Mouse (Mus musculus) MEL (cell line): ENCODE measurements at regions not wholly inside any gene's neighbourhood (a gene's known extent, or its start where the extent isn't known, plus 50 kb on each side); places are given as distances from the start of the nearest gene placed in this dataset.

Source experiments
- CTCF ChIP-seq, 3 experiments: IDR thresholded peaks in 2 of 3; conservative IDR thresholded peaks in 1 of 3; 2 replicates each; pipeline ENCODE4 v1.5.1; 2011 to 2012; ENCODE audit warnings: low read length in 3 of 3, low read depth in 2 of 3, mild to moderate bottlenecking in 2 of 3, improper control_type of control experiment in 1 of 3, inconsistent platforms in 1 of 3, mixed read lengths in 1 of 3, moderate library complexity in 1 of 3; ENCODE audit not compliant: control insufficient read depth in 1 of 3, insufficient read depth in 1 of 3, poor library complexity in 1 of 3, severe bottlenecking in 1 of 3
- ELF1 ChIP-seq: IDR thresholded peaks from 2 replicates; pipeline ENCODE4 v1.6.1; 2014; ENCODE audit warnings: low read depth, mild to moderate bottlenecking, inconsistent platforms, low read length, improper control_type of control experiment, moderate library complexity
- GATA1 ChIP-seq: IDR thresholded peaks from 2 replicates; pipeline ENCODE4 v1.6.1; 2011; ENCODE audit warnings: low read depth, low read length, improper control_type of control experiment
- MAFK ChIP-seq: IDR thresholded peaks from 2 replicates; pipeline ENCODE4 v1.6.1; 2011; ENCODE audit warnings: low read depth, mild to moderate bottlenecking, low read length, improper control_type of control experiment, borderline replicate concordance
- MAZ ChIP-seq: IDR thresholded peaks from 2 replicates; pipeline ENCODE4 v1.6.1; 2012; ENCODE audit warnings: low read depth, mild to moderate bottlenecking, inconsistent platforms, low read length, improper control_type of control experiment
- MEF2A ChIP-seq: IDR thresholded peaks from 2 replicates; pipeline ENCODE4 v1.6.1; 2014; ENCODE audit warnings: low read depth, mild to moderate bottlenecking, inconsistent platforms, low read length, improper control_type of control experiment; ENCODE audit not compliant: poor library complexity, insufficient replicate concordance, severe bottlenecking; ENCODE audit errors: extremely low read depth
- MYB ChIP-seq: IDR thresholded peaks from 2 replicates; pipeline ENCODE4 v1.6.1; 2011; ENCODE audit warnings: mild to moderate bottlenecking, low read depth, low read length, improper control_type of control experiment
- POLR2A ChIP-seq, 2 experiments: IDR thresholded peaks; 2 replicates each; pipeline ENCODE4 v1.6.1; 2011 to 2012; ENCODE audit warnings: low read length in 2 of 2, mild to moderate bottlenecking in 2 of 2, control low read depth in 1 of 2, improper control_type of control experiment in 1 of 2, low read depth in 1 of 2, moderate library complexity in 1 of 2; ENCODE audit not compliant: control insufficient read depth in 1 of 2, insufficient read depth in 1 of 2, poor library complexity in 1 of 2
- POLR2AphosphoS2 ChIP-seq: IDR thresholded peaks from 2 replicates; pipeline ENCODE4 v1.6.1; 2011; ENCODE audit warnings: low read length, improper control_type of control experiment
- TBP ChIP-seq: IDR thresholded peaks from 2 replicates; pipeline ENCODE4 v1.8.0; 2011; ENCODE audit warnings: low read depth, low read length, improper control_type of control experiment
- ZC3H11A ChIP-seq: IDR thresholded peaks from 2 replicates; pipeline ENCODE4 v1.6.1; 2012; ENCODE audit warnings: low read depth, mild to moderate bottlenecking, inconsistent platforms, low read length, improper control_type of control experiment
- ZMIZ1 ChIP-seq: IDR thresholded peaks from 2 replicates; pipeline ENCODE4 v1.6.1; 2012; ENCODE audit warnings: low read depth, mild to moderate bottlenecking, inconsistent platforms, low read length, improper control_type of control experiment, moderate library complexity
- ZNF384 ChIP-seq: IDR thresholded peaks from 2 replicates; pipeline ENCODE4 v1.6.1; 2012; ENCODE audit warnings: low read depth, mild to moderate bottlenecking, inconsistent platforms, low read length, improper control_type of control experiment

GRCm38 (mm10) chr8:96362853-96363445 is 474.6 kb upstream of the Got2 start:
- TF ChIP-seq MEF2A = no peak
- no peak for TF ChIP-seq MYB
- TF ChIP-seq POLR2A (IDR thresholded peaks at IDR 0.05; ENCODE audit: control insufficient read depth in 1 of 2, insufficient read depth in 1 of 2, low read depth in 1 of 2, low read length in 2 of 2, poor library complexity in 1 of 2) = no peak
- TF ChIP-seq CTCF (IDR thresholded peaks at IDR 0.05 in 2 of 3, conservative IDR thresholded peaks at IDR 0.05 in 1 of 3; ENCODE audit: control insufficient read depth in 1 of 3, insufficient read depth in 1 of 3, low read depth in 2 of 3, low read length in 3 of 3, poor library complexity in 1 of 3, severe bottlenecking in 1 of 3) = no peak
- no peak for TF ChIP-seq MAFK
- no peak for TF ChIP-seq ZMIZ1
- no peak for TF ChIP-seq MAZ
- no peak for TF ChIP-seq ZNF384
- TF ChIP-seq ZC3H11A = no peak
- no peak for TF ChIP-seq ELF1
- no peak for TF ChIP-seq POLR2AphosphoS2
- no peak for TF ChIP-seq TBP
- no peak for TF ChIP-seq GATA1
